Mouse (Mus musculus) MEL (cell line): ENCODE results near the gene Cltc.
A peak's percentile ranks its signal among the peaks of the same experiment; 100 is the strongest.

Experiments
- CTCF ChIP-seq, 3 experiments: IDR thresholded peaks in 2 of 3; conservative IDR thresholded peaks in 1 of 3; 2 replicates each; pipeline ENCODE4 v1.5.1; 2011 to 2012; ENCODE audit warnings: low read length in 3 of 3, low read depth in 2 of 3, mild to moderate bottlenecking in 2 of 3, improper control_type of control experiment in 1 of 3, inconsistent platforms in 1 of 3, mixed read lengths in 1 of 3, moderate library complexity in 1 of 3; ENCODE audit not compliant: control insufficient read depth in 1 of 3, insufficient read depth in 1 of 3, poor library complexity in 1 of 3, severe bottlenecking in 1 of 3
- EP300 ChIP-seq, 2 experiments: IDR thresholded peaks; 2 replicates each; pipeline ENCODE4 v1.6.1; 2011; ENCODE audit warnings: improper control_type of control experiment in 2 of 2, low read length in 2 of 2, low read depth in 1 of 2, mild to moderate bottlenecking in 1 of 2
- GATA1 ChIP-seq: IDR thresholded peaks from 2 replicates; pipeline ENCODE4 v1.6.1; 2011; ENCODE audit warnings: low read depth, low read length, improper control_type of control experiment
- HCFC1 ChIP-seq: IDR thresholded peaks from 2 replicates; pipeline ENCODE4 v1.6.1; 2012; ENCODE audit warnings: low read depth, mild to moderate bottlenecking, inconsistent platforms, low read length, improper control_type of control experiment, moderate library complexity
- MAX ChIP-seq: IDR thresholded peaks from 2 replicates; pipeline ENCODE4 v1.6.1; 2011; ENCODE audit warnings: low read length, improper control_type of control experiment
- MAZ ChIP-seq: IDR thresholded peaks from 2 replicates; pipeline ENCODE4 v1.6.1; 2012; ENCODE audit warnings: low read depth, mild to moderate bottlenecking, inconsistent platforms, low read length, improper control_type of control experiment
- NELFE ChIP-seq: IDR thresholded peaks from 2 replicates; pipeline ENCODE4 v1.6.1; 2011; ENCODE audit warnings: low read depth, low read length, improper control_type of control experiment
- POLR2A ChIP-seq, 2 experiments: IDR thresholded peaks; 2 replicates each; pipeline ENCODE4 v1.6.1; 2011 to 2012; ENCODE audit warnings: low read length in 2 of 2, mild to moderate bottlenecking in 2 of 2, control low read depth in 1 of 2, improper control_type of control experiment in 1 of 2, low read depth in 1 of 2, moderate library complexity in 1 of 2; ENCODE audit not compliant: control insufficient read depth in 1 of 2, insufficient read depth in 1 of 2, poor library complexity in 1 of 2
- POLR2AphosphoS2 ChIP-seq: IDR thresholded peaks from 2 replicates; pipeline ENCODE4 v1.6.1; 2011; ENCODE audit warnings: low read length, improper control_type of control experiment
- USF1 ChIP-seq: IDR thresholded peaks from 2 replicates; pipeline ENCODE4 v1.6.1; 2014; ENCODE audit warnings: low read depth, mild to moderate bottlenecking, inconsistent platforms, low read length, improper control_type of control experiment, moderate library complexity
- USF2 ChIP-seq, 2 experiments: IDR thresholded peaks; 2 replicates each; pipeline ENCODE4 v1.6.1; 2011 to 2012; ENCODE audit warnings: improper control_type of control experiment in 2 of 2, low read length in 2 of 2, borderline replicate concordance in 1 of 2, inconsistent platforms in 1 of 2, low read depth in 1 of 2, mild to moderate bottlenecking in 1 of 2; ENCODE audit not compliant: insufficient read depth in 1 of 2
- ZMIZ1 ChIP-seq: IDR thresholded peaks from 2 replicates; pipeline ENCODE4 v1.6.1; 2012; ENCODE audit warnings: low read depth, mild to moderate bottlenecking, inconsistent platforms, low read length, improper control_type of control experiment, moderate library complexity
- ZNF384 ChIP-seq: IDR thresholded peaks from 2 replicates; pipeline ENCODE4 v1.6.1; 2012; ENCODE audit warnings: low read depth, mild to moderate bottlenecking, inconsistent platforms, low read length, improper control_type of control experiment

DNA sequence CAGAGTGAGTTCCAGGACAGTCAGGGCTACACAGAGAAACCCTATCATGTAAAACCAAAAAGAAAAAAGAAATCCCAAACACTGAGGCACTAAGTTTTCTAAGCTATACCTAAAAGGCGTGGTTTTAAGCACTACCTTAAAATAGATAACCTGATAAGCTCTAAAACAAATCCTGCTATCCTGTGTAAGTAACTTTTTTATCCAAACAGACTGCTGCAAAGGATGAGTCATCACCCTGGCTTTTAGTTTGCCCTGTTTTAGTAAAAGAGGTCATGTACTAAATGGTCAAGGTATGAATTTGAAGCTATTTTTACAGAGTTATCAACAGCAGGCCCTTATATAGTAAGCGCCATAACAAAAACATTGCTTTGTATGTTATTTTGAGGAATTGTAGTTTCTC, 2.5 kb upstream of the Cltc start:
- TF ChIP-seq MAZ (no peak), EP300 (IDR thresholded peaks at IDR 0.05; ENCODE audit: low read depth in 1 of 2, low read length in 2 of 2) (no peak), ZMIZ1 (no peak), NELFE (no peak), MAX (0 out of 2 replicates have a peak, but pooled peaks have one; percentile 29), POLR2A (IDR thresholded peaks at IDR 0.05; ENCODE audit: control insufficient read depth in 1 of 2, insufficient read depth in 1 of 2, low read depth in 1 of 2, low read length in 2 of 2, poor library complexity in 1 of 2) (no peak), POLR2AphosphoS2 (no peak), ZNF384 (no peak), USF1 (no peak), HCFC1 (no peak), GATA1 (peak; percentile 59), CTCF (IDR thresholded peaks at IDR 0.05 in 2 of 3, conservative IDR thresholded peaks at IDR 0.05 in 1 of 3; ENCODE audit: control insufficient read depth in 1 of 3, insufficient read depth in 1 of 3, low read depth in 2 of 3, low read length in 3 of 3, poor library complexity in 1 of 3, severe bottlenecking in 1 of 3) (no peak), USF2 (IDR thresholded peaks at IDR 0.05; ENCODE audit: borderline replicate concordance in 1 of 2, insufficient read depth in 1 of 2, low read depth in 1 of 2, low read length in 2 of 2) (no peak)
